Mouse (Mus musculus): Measurements from ENCODE around the gene Knl1.

Gene Knl1

DNA sequence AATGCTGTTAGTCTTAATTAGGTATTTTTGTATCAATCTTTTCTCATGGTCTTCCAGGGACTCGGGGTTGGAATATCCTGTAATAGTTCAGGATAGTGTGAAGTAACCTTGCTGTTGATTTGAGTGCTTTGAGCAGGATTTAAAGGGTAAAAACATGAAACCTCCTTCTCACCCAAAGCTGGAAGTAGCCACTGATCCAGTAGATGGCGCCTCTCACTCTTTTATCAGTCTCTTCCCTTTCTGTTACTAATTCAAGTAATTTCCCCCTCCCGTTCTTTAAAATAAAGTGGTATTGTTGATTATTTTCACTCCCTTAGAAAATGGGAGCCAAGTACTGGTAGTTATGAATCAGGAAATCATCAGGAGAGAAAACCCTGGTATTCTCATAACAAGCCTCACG lies 6.0 kb upstream of the Knl1 start:
- peak in 1 of 2 experiments; percentile 62 for DNase-seq

DNA sequence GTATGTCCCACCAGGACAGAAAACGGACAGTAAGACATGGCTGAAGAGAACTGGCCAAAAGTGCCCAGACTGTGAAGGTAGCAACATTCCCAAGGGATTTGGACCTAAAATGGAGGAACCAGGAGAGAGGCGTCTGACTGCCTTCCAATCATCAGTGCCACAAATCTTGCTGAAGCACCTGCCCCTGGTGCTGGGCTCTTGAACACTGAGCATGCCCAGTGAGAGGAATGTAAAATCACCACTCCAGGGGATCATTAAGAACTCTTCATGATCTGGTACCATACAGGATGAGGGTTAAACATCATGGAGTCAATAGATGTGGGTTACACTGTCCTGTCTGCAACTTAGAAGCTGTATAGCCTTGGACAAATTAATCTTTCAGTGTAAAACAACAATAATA lies 1.8 kb upstream of the Knl1 start:
- no peak for DNase-seq

DNA sequence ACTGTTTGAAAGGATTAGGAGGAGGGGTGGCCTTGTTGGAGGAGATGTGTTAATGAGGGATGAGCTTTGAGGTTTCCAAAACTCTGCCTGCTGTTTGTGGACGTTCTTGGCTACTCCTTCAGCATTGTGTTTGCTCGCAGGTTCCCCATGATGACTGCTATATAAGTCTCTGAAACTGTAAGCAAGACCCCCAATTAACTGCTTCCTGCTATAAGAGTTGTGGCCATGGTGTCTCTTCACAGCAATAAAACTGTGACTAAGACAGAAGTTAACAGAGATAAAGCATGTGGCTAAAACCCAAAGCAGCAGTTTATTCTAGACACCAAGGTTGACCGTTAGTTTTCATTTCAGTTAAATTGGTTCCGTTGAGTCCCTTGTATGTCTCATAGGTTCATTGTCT lies 930 bp downstream of the Knl1 start:
- DNase-seq: no peak

DNA sequence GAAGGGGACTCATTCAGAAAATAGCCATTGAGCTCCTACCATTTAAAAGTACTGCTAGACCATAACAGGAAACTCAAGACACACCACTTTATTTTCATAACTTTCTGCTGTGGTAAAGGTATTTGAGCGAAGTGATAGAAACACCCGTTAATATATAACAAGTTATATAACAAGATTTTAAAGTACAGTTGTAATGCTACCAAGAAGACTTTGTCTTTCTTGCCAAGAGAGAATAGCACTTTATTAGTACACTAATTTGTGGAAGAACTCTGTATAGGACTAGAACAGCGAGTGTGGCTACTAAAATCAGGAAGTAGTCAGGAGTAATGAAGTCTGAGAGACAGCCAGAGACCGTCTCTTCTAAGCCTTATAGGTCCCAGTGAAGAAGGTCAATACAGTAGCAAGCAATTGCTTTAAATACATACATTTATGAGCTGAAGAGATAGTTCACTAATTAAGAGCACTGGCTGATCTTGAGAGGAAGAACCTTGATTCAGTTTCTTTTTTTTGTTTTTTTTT lies 3.3 kb downstream of the Knl1 start:
- no peak for DNase-seq

DNA sequence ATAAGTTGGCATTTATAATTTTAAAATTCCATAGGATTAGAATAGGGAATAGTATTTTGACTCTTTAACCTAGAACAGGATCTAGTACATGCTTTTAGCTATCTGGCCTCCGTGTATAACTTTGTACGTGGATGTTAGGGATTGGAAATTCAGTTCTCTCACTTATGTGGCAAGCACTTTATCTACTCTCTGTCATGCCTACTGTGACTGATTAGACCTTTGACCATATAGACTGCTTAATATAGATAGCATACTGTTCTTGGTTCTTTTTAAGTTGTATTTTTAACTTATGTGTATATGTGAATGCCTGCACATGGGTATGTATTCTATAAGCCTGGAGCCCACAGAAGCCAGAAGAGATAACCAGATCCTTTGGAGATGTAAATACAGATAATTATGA lies 13.2 kb downstream of the Knl1 start:
- no peak for DNase-seq

DNA sequence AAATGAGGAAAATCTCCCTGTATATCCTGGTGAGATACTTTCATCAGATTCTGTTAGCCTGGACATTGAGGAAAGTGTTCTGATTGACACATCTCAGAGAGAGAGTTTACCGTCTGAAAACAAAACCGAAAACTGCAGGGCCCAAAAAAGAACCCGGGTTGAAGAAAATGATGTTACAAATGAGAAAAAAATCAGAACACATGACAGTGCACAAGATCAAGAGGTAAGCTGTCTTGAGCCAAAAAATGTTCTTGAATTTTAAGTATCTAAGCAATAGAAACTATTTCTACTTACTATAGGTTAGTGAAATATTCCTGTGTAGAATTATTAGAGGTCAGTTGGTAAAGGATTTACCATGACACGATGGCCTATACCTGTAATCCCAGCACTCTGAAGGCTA lies 25.5 kb downstream of the Knl1 start:
- DNase-seq: no peak

DNA sequence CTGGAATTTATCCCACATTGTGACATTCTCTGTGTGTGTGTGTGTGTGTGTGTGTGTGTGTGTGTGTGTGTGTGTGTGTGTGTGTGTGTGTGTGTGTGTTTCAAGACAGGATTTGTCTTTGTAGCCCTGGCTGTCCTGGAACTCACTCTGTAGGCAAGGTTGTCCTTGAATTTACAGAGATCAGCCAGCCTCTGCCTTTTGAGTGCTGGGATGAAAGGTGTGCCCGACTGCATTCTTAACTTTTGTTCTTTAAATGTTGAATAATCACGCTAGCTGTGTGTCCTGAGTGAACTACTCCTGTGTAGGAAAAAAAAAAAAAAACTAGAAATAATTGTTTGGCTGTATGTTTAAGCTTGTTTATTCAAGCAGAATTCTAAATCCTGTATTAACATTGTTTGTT lies 39.2 kb downstream of the Knl1 start:
- no peak for DNase-seq

DNA sequence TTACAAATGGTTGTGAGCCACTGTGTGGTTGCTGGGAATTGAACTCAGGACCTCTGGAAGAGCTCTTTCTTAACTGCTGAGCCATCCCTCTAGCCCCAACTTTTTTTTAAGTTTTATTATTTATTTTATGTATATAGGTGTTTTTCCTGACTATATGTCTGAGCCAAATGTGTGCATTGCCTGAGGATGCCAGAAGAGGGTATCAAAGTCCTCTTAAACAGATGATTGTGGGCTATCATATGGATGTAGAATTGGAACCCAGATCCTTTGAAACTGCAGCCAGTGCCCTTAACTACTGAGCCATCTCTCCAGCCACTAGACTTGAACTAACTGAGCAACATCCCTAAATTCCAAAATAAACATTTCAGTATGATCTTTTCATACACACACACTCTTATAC lies 54.6 kb downstream of the Knl1 start:
- DNase-seq: no peak

DNA sequence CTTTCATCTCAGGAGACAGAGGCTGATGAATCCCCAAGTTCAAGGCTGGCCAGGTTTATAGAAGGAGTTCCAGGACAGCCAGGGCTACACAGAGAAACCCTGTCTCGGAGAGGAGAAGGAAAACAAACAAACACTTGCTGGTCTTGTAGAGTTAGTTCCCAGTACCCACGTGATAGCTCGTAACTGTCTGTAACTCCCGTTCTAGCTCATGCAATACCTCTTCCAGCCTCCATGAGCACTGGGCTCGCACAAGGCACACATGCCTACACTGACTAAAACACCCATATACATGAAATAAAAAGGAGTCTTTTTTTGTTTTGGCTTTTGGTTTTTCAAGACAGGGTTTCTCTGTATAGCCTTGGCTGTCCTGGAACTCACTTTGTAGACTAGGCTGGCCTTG lies 59.7 kb downstream of the Knl1 start:
- no peak for DNase-seq

DNA sequence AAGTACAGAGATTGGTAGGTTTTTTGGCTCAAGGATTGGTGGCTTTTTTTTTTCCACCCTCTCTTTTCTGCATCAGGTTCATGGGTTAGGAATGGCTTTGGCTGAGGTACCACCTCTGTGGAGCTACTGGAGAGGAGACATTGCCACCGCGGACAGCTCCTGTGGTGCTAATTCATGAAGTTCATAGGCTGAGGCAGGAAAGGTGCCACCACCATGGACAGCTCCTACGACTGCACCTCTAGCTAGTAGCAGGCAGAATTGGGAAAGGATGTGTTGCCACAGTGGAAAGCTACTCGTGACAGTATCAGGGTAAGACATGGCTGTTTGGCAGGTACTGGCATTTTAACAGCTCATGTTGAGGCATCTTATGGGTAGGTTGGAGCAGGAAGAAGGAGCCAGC lies 61.6 kb downstream of the Knl1 start:
- peak; percentile 70 to 77 for DNase-seq

DNA sequence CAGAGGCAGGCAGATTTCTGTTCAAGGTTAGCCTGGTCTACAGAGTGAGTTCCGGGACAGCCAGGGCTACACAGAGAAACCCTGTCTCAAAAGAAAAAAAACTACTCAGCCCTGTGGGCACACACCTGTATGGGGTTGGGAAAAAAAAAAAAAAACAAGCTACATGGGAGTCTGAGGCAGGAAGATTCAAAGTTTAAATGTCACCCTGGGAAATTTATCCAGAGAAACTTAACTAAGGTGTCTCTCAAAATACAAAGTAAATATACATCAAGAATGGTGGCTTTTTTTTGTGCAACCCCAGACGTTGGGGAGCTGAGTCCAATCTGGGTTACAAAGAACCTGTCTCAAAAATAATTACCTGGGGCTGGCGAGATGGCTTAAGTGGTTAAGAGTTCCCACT lies 64.1 kb downstream of the Knl1 start:
- DNase-seq: no peak

DNA sequence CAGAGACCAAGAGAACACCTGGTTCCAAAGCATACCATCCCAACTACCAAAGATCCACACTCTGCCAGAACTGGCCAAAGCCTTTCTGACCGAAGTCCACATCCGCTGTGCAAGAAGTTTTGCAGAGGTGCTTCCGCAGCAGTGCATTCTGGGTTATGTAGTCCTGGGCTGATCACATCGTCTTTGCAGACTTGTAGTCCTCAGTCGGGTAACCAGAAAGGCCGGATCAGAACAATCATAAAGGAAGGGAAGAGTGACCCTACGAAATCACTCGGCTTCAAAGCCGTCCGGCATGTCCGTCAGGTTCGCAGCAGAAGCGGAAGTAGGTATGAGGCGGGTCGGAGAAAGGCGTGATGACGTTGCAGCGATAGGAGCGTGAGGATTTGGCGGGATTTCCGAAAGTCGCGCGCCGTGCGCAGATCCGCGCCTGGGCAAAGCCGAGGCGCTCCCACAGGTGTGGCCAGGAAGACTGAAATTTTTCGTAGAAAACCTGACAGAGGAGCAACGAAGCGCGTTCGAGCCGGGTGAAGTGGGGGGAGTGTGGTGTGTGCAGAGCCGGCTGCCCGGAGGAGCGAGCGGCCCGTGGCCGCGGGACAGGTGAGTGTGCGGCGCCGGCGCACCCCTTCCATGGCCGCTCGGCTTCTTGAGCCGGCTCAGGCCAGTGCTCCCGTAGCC lies 65.7 kb downstream of the Knl1 start, which contains the start of gene Rad51:
Gene Rad51 (plus strand): TSS at position 356 of the 675 bp plus-strand sequence.
- peak; percentile 90 to 92 for DNase-seq

DNA sequence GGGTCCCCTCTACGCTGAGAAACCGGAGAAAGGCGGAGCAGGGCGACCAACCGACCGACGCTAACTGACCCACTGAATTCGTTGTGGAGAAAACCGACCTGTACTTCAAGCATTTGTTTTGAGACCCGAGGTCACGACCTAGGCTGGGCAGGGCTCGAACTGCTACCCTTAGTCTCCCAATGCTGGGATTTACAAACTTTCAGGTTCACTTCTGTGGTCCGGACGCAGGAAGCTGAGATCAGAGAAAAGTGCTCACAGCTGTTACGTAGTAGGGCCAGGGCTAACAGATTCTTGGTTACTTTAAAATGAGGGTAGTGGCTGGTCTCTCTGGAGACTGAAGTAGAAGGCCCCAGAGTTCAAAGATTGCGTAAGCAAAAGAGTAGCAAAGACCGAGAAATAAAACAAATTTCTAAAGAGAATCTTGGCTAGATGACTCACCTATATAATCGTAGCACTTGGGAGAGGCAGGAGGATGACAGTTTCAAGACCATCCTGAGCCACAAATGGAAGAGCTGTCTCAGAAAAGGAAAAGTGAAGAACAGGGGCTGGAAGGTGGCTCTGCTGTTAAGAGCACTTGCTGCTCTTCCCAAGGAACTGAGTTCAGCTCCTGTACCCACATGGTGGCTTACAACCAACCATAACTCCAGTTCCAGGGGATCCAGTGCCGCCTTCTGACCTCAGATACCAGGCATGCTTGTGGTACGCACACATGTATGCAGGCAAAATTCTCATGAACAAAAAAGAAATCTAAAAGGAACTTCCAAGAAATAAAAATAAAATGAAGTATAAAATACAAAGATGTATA lies 66.4 kb downstream of the Knl1 start:
- no peak for DNase-seq

DNA sequence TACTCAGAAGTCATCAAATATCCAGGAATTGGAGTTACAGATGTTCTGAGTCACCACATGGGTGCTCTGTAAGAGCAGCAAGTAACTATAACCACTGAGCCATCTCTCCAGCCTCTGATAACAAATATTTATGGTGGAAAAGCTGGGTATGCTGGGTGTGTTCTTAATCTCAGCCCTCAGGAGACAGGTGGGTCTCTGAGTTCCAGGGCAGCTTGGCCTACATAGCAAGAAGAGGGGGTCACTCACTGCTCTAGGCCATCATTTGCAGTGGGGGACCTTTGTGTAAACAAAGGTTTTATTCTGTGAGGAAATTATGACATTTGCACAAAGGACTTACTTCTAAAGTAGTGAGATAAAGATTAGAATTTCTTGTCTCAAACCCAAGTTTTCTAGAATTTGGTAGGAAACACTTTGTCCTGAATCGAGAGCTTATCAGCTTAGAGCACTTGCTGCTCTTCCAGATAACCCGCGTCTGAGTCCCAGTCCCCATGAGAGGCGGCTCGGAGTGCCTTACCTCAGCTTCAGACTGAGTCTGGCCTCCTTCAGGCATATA lies 89.5 kb downstream of the Knl1 start:
- no peak for DNase-seq

DNA sequence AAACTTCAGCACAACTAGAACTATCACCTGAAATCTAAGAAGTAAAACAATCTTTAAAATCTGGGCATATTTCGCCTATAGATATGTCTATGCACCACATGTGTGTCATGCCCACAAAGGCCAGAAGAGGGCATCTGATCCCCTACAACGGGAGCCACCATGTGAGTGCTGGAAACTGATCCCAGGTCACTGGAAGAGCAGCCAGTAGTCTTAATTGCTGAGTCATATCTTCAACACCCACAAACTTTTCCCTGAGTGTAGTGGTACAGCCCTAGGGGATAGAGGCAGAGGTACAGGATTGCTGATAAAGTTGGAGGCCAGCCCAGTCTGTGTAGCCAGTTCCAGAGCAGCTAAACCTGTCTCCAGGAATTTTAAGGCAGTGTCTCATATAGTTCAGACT lies 98.3 kb downstream of the Knl1 start:
- DNase-seq: peak in 1 of 2 experiments; percentile 32

DNA sequence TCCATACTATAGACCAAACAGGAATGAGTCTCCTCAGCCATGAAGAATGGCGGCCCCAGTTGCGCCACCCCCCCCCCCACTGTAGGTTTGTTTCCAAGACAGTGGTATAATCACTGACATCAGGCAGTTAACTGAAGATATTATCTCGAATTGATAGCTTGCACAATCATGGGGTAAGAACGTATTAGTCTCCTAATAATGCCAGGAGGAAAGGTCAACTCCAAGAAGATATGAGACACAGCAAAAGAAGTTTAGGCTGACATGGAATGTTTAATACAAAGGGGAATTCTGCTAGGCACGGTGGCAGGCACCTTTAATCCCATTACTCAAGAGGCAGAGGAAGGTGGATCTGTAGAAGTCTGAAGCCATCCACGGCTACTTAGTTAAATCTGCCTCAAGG lies 99.5 kb downstream of the Knl1 start:
- DNase-seq: no peak

DNA sequence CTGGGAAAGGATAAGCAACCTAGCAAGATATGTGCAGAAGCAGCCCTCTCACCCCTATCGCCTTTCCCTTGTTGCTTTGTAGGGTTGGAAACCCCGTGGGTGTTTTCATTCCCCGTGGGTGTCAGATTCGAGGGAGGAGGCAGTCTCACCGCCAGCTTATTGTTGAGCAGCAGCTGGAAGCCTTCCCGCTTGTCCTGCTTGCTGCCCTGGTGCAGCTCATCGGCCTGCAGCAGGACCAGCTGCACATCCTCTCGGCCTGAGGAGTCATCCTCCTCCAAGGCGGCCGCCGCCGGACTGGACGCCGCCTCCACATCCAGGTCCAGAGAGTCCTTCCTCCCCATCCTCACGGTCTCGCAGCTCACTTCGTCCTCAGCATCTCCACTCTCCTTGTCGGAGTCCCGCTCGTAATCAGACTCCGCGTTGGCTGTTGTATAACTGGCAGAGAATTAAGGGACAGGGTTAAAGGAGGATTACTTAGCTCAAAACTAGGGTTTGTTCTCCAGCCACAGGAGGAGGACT lies 100.3 kb downstream of the Knl1 start:
- DNase-seq: peak in 1 of 2 experiments; percentile 17

DNA sequence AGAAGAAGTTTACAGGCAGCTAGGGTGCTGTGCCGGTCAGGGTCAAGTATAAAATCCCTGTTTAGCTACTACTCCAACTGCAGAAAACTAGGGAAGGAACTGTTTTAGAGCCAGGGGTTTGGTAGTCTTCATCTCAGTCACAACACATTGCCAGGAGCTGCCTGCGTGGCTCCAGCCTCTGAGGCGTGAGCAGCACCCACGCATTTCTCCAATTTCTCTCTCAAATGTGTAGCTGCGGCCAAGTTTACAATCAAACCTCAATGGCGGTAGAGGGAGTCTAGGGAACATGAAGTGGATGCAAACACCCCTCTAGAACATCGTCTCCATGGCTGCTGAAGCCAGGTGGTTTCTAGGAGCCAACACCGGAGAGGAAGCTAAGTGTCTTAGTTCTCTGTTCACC lies 100.9 kb downstream of the Knl1 start:
- no peak for DNase-seq

DNA sequence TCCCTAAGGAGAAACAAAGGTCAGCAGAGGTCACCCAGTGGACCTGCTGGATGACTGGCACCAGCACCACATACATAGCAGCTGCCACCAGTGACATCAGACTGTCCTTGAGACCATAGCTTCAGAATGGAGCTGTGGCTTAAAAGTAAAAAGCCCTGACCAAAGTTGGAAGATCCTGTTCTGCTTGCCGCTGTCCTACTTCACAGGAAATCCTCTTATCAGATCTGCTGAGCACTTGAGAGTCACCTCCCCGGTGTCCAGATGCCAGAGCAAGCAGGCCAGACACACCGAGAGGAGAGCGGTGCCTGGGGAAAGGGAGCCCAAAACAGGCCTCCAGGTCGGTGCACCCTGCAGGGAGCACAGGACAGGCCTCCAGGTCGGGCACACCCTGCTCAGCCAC lies 105.3 kb downstream of the Knl1 start:
- DNase-seq: peak in 1 of 2 experiments; percentile 30

DNA sequence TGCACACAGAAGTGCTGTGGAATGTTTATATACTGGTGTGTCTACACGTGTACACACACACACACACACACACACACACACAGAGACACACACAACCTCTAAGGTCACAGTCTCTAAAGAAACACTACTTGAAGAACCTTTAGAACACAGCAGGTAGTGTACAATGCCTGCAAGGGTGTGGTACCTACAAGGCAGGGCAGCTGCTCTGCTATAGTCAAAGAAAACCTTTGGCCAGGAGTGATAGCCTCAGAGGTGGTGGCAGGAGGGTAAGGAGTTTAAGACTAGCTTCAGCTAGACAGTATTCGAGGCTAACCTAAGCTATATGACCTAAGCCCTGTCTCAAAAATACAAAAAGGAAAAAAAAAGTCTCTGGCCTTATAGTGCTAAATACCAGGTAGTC lies 107.8 kb downstream of the Knl1 start:
- no peak for DNase-seq
